Mouse (Mus musculus): ENCODE measurements around the gene Pcnx3. TPM values are rescaled to one million over a fixed set of nuclear protein-coding genes. Genes with fewer than 3 reads are reported as not detected.

The Pcnx3 gene
- polyA plus RNA-seq, 1 experiment, result 421 TPM

DNA sequence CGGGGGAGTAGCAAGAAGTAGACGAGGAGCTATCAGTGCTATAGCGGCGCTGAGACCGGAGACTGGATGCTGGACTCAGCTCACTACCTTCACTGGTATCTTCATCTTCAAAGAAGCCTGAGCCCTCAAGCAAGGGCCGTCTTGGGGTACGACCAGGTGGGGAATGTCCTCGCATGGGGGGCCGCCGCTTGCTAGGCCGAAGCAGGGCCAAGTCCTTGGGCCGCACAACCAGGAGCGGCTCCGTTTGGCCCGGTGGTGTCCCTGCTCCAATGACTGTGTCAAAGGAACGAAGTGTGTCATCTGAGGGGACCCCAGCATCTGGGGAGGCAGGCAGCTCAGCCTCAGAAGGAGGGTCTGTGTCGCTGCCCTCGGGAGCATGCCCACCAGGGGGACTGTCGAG lies 3.3 kb downstream of the Pcnx3 start:
- Histone ChIP-seq H3K4me1 (replicated peaks; ENCODE audit: control insufficient read depth, insufficient read depth, low read length) (peaks cover 14% of the 10 kb centered on the region), H3K27ac (ENCODE audit: control insufficient read depth, insufficient read depth, low read length) (no peak overlapping the region), H3K36me3 (ENCODE audit: control insufficient read depth, insufficient read depth, low read length) (peaks cover 49% of the 10 kb centered on the region), H3K4me3 (ENCODE audit: control insufficient read depth, insufficient read depth, low read length) (no peak overlapping the region), H3K27me3 (ENCODE audit: control insufficient read depth, insufficient read depth, low read length) (no peaks in the 10 kb centered on the region)
- 97% methylated on average over 19 of the region's 19 CpGs for WGBS
- TF ChIP-seq POLR2A (IDR thresholded peaks at IDR 0.05; ENCODE audit: control insufficient read depth, extremely low read depth, insufficient read depth, low read length, poor library complexity) (no peak), CTCF (IDR thresholded peaks at IDR 0.05; ENCODE audit: borderline replicate concordance, control insufficient read depth, extremely low read depth, insufficient read depth, low read length, poor library complexity) (no peak)
- no peak for DNase-seq

DNA sequence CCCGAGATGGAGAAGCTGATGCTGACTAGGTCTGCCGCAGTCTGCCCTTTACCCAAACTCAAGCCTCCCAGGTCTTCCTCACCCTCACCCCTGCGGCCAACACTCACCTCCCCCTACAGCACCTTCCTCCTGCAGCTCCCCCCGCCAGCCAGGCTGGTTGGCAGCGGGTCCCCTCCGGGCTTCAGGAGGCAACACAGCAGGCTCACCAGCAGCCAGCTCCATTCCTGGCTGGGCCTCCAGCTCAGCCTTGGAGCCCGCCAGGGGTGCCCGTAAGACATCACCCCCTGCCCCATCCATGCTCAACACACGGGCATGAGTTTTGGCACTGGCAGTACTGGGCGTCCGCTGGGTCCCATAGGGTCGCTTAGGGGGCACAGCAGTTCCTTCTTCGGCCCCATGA lies 3.7 kb downstream of the Pcnx3 start:
- Histone ChIP-seq H3K4me3 (ENCODE audit: control insufficient read depth, insufficient read depth, low read length) (no peak overlapping the region), H3K27me3 (ENCODE audit: control insufficient read depth, insufficient read depth, low read length) (no peaks in the 10 kb centered on the region), H3K27ac (ENCODE audit: control insufficient read depth, insufficient read depth, low read length) (no peak overlapping the region), H3K4me1 (replicated peaks; ENCODE audit: control insufficient read depth, insufficient read depth, low read length) (peaks cover 10% of the 10 kb centered on the region), H3K36me3 (ENCODE audit: control insufficient read depth, insufficient read depth, low read length) (peaks cover 54% of the 10 kb centered on the region)
- TF ChIP-seq CTCF (IDR thresholded peaks at IDR 0.05; ENCODE audit: borderline replicate concordance, control insufficient read depth, extremely low read depth, insufficient read depth, low read length, poor library complexity) (no peak), POLR2A (IDR thresholded peaks at IDR 0.05; ENCODE audit: control insufficient read depth, extremely low read depth, insufficient read depth, low read length, poor library complexity) (no peak)
- WGBS, result 98% methylated on average over 13 of the region's 13 CpGs
- DNase-seq, result no peak

DNA sequence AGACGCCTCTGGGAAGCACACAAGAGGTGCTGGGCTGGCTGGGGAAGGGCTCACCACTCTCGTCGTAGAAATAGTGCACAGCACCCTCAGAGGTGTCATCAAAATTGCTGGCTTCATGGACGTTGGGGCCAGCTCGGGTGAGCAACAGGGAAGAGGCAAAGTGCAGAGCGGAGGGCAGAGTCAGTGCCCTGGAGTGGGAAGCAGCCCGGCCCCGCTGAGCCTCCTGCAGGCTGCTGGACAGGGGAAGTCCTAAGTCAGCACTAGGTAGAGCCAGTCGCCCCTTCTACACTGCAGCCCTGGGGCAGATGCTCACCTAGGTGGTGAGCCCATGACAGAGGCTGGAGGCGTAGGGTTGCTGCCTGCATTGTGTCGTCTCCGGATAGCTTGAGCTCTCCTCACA lies 4.5 kb downstream of the Pcnx3 start:
- Histone ChIP-seq H3K36me3 (ENCODE audit: control insufficient read depth, insufficient read depth, low read length) (peaks cover 54% of the 10 kb centered on the region), H3K27ac (ENCODE audit: control insufficient read depth, insufficient read depth, low read length) (no peak overlapping the region), H3K27me3 (ENCODE audit: control insufficient read depth, insufficient read depth, low read length) (no peaks in the 10 kb centered on the region), H3K4me3 (ENCODE audit: control insufficient read depth, insufficient read depth, low read length) (no peak overlapping the region), H3K4me1 (replicated peaks; ENCODE audit: control insufficient read depth, insufficient read depth, low read length) (peaks cover 10% of the 10 kb centered on the region)
- WGBS, result 97% methylated on average over 12 of the region's 12 CpGs
- TF ChIP-seq POLR2A (IDR thresholded peaks at IDR 0.05; ENCODE audit: control insufficient read depth, extremely low read depth, insufficient read depth, low read length, poor library complexity), result no peak
- no peak for TF ChIP-seq CTCF (IDR thresholded peaks at IDR 0.05; ENCODE audit: borderline replicate concordance, control insufficient read depth, extremely low read depth, insufficient read depth, low read length, poor library complexity)
- DNase-seq, result no peak

DNA sequence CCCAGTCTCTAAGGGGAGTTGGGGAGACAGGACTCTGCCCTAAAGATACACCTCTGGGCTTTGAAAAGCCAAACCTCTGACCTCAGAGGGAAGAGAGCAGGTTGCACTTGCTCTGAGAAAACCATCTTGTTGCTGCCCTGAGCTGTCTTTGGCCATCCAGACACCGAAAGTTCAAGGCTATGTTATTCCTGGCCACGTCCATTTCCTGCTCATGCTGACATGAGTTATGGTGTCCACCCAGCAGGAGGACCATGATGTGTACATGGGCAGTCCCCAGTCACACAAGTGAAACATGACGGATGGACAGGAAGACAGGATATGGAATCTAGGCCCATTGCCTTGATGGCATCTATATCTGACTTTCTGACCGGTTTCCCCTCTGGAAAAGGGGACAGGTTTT lies 8.3 kb downstream of the Pcnx3 start:
- TF ChIP-seq CTCF (IDR thresholded peaks at IDR 0.05; ENCODE audit: borderline replicate concordance, control insufficient read depth, extremely low read depth, insufficient read depth, low read length, poor library complexity), result no peak
- TF ChIP-seq POLR2A (IDR thresholded peaks at IDR 0.05; ENCODE audit: control insufficient read depth, extremely low read depth, insufficient read depth, low read length, poor library complexity), result no peak
- H3K27me3 ChIP-seq (ENCODE audit: control insufficient read depth, insufficient read depth, low read length), result no peaks in the 10 kb centered on the region
- no peaks in the 10 kb centered on the region for H3K4me1 ChIP-seq (replicated peaks; ENCODE audit: control insufficient read depth, insufficient read depth, low read length)
- H3K4me3 ChIP-seq (ENCODE audit: control insufficient read depth, insufficient read depth, low read length), result no peak overlapping the region
- H3K27ac ChIP-seq (ENCODE audit: control insufficient read depth, insufficient read depth, low read length), result no peak overlapping the region
- 94% methylated on average over 4 of the region's 4 CpGs for WGBS
- H3K36me3 ChIP-seq (ENCODE audit: control insufficient read depth, insufficient read depth, low read length), result peaks cover 68% of the 10 kb centered on the region
- no peak for DNase-seq

DNA sequence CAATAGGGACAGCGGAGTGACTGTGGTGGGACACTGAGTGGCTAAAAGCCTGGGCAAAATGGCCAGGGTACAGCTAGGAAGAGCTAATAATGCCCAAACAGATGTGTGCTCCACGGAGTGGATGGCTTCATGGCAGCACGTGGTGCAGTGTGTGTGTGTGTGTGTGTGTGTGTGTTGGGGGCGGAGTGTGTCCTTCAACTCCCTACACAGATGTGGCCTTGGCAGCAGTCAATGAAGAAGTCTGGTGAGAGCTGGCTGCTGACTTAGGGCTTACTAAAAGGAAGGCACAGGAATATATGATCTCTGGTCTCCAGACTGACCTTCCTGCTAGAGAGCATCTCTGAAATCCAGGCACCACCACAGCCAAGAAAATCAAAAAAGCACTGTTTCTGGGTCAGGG lies 20.3 kb downstream of the Pcnx3 start:
- no peak overlapping the region for H3K27ac ChIP-seq (ENCODE audit: control insufficient read depth, insufficient read depth, low read length)
- H3K36me3 ChIP-seq (ENCODE audit: control insufficient read depth, insufficient read depth, low read length), result peaks cover 29% of the 10 kb centered on the region
- no peaks in the 10 kb centered on the region for H3K27me3 ChIP-seq (ENCODE audit: control insufficient read depth, insufficient read depth, low read length)
- peaks cover 3% of the 10 kb centered on the region; the same call in 1 of the 2 replicates for H3K4me1 ChIP-seq (replicated peaks; ENCODE audit: control insufficient read depth, insufficient read depth, low read length)
- TF ChIP-seq CTCF (IDR thresholded peaks at IDR 0.05; ENCODE audit: borderline replicate concordance, control insufficient read depth, extremely low read depth, insufficient read depth, low read length, poor library complexity), result no peak
- no peak for TF ChIP-seq POLR2A (IDR thresholded peaks at IDR 0.05; ENCODE audit: control insufficient read depth, extremely low read depth, insufficient read depth, low read length, poor library complexity)
- no peak overlapping the region for H3K4me3 ChIP-seq (ENCODE audit: control insufficient read depth, insufficient read depth, low read length)
- DNase-seq, result no peak
- WGBS, result over 99% methylated on average over 4 of the region's 4 CpGs

DNA sequence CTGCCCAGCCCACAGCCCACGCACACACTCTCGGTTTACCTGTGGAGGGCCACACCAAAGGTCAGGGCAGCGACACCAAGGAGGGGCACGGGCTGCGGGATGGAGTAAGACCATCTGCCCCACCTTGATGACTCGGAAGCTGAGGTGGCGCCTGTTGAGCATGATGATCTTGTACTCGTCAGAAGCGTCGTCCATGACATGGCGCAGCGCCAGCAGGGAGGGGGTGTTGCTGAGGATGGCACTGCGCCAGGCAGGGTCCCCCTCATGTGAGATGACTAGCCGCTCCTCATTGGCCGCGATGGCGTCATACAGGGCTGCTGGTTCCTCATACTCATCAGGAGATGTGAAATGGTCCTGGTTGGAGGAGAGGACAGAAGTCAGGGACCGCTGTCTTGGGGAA lies 22.3 kb downstream of the Pcnx3 start:
- Histone ChIP-seq H3K36me3 (ENCODE audit: control insufficient read depth, insufficient read depth, low read length) (peaks cover 16% of the 10 kb centered on the region), H3K4me3 (ENCODE audit: control insufficient read depth, insufficient read depth, low read length) (no peak overlapping the region), H3K4me1 (replicated peaks; ENCODE audit: control insufficient read depth, insufficient read depth, low read length) (peaks cover 21% of the 10 kb centered on the region), H3K27me3 (ENCODE audit: control insufficient read depth, insufficient read depth, low read length) (no peaks in the 10 kb centered on the region), H3K27ac (ENCODE audit: control insufficient read depth, insufficient read depth, low read length) (no peak overlapping the region)
- TF ChIP-seq CTCF (IDR thresholded peaks at IDR 0.05; ENCODE audit: borderline replicate concordance, control insufficient read depth, extremely low read depth, insufficient read depth, low read length, poor library complexity), result no peak
- TF ChIP-seq POLR2A (IDR thresholded peaks at IDR 0.05; ENCODE audit: control insufficient read depth, extremely low read depth, insufficient read depth, low read length, poor library complexity), result no peak
- no peak for DNase-seq
- 95% methylated on average over 18 of the region's 18 CpGs for WGBS

DNA sequence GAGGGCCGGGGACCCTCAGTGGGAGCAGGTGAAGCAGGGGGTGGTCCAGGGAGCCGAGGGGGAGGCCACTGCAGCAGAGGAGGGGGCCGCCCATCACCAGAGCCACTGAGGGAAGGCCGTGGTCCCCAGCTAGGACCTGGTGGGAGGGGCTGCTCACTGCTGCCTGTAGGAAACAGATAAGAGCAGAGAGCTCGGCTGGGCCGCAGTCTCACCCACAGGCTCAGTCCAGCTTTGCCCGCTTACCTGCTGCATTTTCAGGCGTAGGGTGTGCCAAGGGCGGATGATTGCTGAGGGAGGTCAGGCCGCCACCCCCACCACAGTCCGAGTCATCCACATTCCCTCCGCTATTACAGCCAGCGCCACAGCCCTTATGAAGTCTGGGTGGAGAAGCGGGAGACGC lies 23.2 kb downstream of the Pcnx3 start:
- no peaks in the 10 kb centered on the region for H3K27me3 ChIP-seq (ENCODE audit: control insufficient read depth, insufficient read depth, low read length)
- H3K27ac ChIP-seq (ENCODE audit: control insufficient read depth, insufficient read depth, low read length), result no peak overlapping the region
- TF ChIP-seq POLR2A (IDR thresholded peaks at IDR 0.05; ENCODE audit: control insufficient read depth, extremely low read depth, insufficient read depth, low read length, poor library complexity) (no peak), CTCF (IDR thresholded peaks at IDR 0.05; ENCODE audit: borderline replicate concordance, control insufficient read depth, extremely low read depth, insufficient read depth, low read length, poor library complexity) (no peak)
- DNase-seq, result no peak
- peaks cover 12% of the 10 kb centered on the region for H3K36me3 ChIP-seq (ENCODE audit: control insufficient read depth, insufficient read depth, low read length)
- peaks cover 30% of the 10 kb centered on the region for H3K4me1 ChIP-seq (replicated peaks; ENCODE audit: control insufficient read depth, insufficient read depth, low read length)
- 93% methylated on average over 15 of the region's 15 CpGs for WGBS
- no peak overlapping the region for H3K4me3 ChIP-seq (ENCODE audit: control insufficient read depth, insufficient read depth, low read length)
